Mouse (Mus musculus) layer of hippocampus, adult 18-20 months (tissue): ENCODE measurements around the gene Prkd2. TPM values are rescaled to one million over a fixed set of nuclear protein-coding genes. Genes with fewer than 3 reads are reported as not detected.

ENCODE experiments used
- DNase-seq, 2 experiments: peaks; one replicate each; pipeline ENCODE4 v3.0.0; 2022; ENCODE audit warnings: low spot score in 2 of 2
- long read RNA-seq: library from polyadenylated mRNA; stranded (forward); transcript quantifications from one replicate; pipeline ENCODE4 v2.0.0, GENCODE M21; 2021
- total RNA-seq, 2 experiments: library from RNA; stranded (reverse); gene quantifications; 2 replicates each; pipeline ENCODE4 v1.2.3; 2021

The Prkd2 gene
- 1 to 10 TPM; 4.7 to 6.1 TPM for total RNA-seq
- long read RNA-seq, partial matches to known transcripts: 14 of 18 reads
- long read RNA-seq, other reads (novel, unspliced or antisense): 1 of 18 reads

GRCm38 (mm10) chr7:16842645-16843063, at the start of gene Prkd2:
Prkd2 (plus strand) TSS chr7:16842902.
- DNase-seq: peak; percentile 82 to 89

GRCm38 (mm10) chr7:16793010-16793725, 49.5 kb upstream of the Prkd2 start:
- DNase-seq: no peak

GRCm38 (mm10) chr7:16794886-16795285, 47.8 kb upstream of the Prkd2 start:
- DNase-seq: no peak

GRCm38 (mm10) chr7:16804409-16805028, 38.2 kb upstream of the Prkd2 start:
- DNase-seq: no peak

GRCm38 (mm10) chr7:16807936-16808335, 34.8 kb upstream of the Prkd2 start:
- no peak for DNase-seq

GRCm38 (mm10) chr7:16808647-16809046, 34.1 kb upstream of the Prkd2 start:
- DNase-seq: no peak

- DNase-seq: peak in 1 of 2 experiments; percentile 90
Observed at GRCm38 (mm10) chr7:16809739-16810138, 33.0 kb upstream of the Prkd2 start.

GRCm38 (mm10) chr7:16810399-16810919, 32.2 kb upstream of the Prkd2 start:
- DNase-seq: no peak

- peak in 1 of 2 experiments; percentile 57 for DNase-seq
Observed at GRCm38 (mm10) chr7:16810920-16811648, 31.6 kb upstream of the Prkd2 start.

GRCm38 (mm10) chr7:16811649-16812070, 31.0 kb upstream of the Prkd2 start:
- DNase-seq: no peak

GRCm38 (mm10) chr7:16812505-16812904, 30.2 kb upstream of the Prkd2 start:
- DNase-seq: no peak

- DNase-seq: peak in 1 of 2 experiments; percentile 52
Observed at GRCm38 (mm10) chr7:16815351-16815941, 27.3 kb upstream of the Prkd2 start, which contains the start of gene Strn4. Strn4 (plus strand) TSS chr7:16815889.

- peak; percentile 73 to 83 for DNase-seq
Observed at GRCm38 (mm10) chr7:16816078-16816474, 26.6 kb upstream of the Prkd2 start.

GRCm38 (mm10) chr7:16816475-16817122, 26.1 kb upstream of the Prkd2 start, which contains the start of gene Fkrp:
Fkrp (minus strand) TSS chr7:16816732.
- DNase-seq: peak in 1 of 2 experiments; percentile 56

- DNase-seq: peak in 1 of 2 experiments; percentile 81
Observed at GRCm38 (mm10) chr7:16817693-16818092, 25.0 kb upstream of the Prkd2 start.

- DNase-seq: no peak
Observed at GRCm38 (mm10) chr7:16819794-16820193, 22.9 kb upstream of the Prkd2 start.

GRCm38 (mm10) chr7:16820271-16820763, 22.4 kb upstream of the Prkd2 start:
- DNase-seq: no peak

- DNase-seq: no peak
Observed at GRCm38 (mm10) chr7:16821091-16821490, 21.6 kb upstream of the Prkd2 start.

- DNase-seq: peak; percentile 86 to 92
Observed at GRCm38 (mm10) chr7:16821669-16822101, 21.0 kb upstream of the Prkd2 start.

- DNase-seq: peak; percentile 68 to 75
Observed at GRCm38 (mm10) chr7:16823734-16824133, 19.0 kb upstream of the Prkd2 start.
